Mouse (Mus musculus): ENCODE results near the gene Anks1b.

Anks1b gene

DNA sequence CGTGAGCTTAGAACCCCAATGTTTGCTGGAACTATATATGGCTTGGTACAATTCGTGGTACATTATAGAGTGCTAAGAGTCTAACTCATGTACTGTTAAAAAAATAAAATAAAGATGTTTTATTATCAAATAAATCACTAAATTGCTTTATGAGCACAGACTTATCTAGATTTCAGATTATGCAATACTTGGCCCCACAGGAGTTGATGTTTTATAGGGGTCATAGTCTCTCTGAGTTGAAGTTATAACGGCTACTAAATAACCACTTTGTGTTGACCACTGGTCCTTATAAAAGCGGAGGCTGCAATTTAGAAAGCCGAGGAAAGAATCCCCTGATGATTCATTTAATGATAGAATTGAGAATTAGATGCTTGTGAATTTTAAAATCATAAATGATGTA lies 323.6 kb downstream of the Anks1b start:
- no peak for DNase-seq

- DNase-seq = no peak
Measured at GRCm38 (mm10) chr10:90210044-90210443, 336.7 kb downstream of the Anks1b start.

- no peak for DNase-seq
Measured at GRCm38 (mm10) chr10:90220470-90220869, 347.2 kb downstream of the Anks1b start.

DNA sequence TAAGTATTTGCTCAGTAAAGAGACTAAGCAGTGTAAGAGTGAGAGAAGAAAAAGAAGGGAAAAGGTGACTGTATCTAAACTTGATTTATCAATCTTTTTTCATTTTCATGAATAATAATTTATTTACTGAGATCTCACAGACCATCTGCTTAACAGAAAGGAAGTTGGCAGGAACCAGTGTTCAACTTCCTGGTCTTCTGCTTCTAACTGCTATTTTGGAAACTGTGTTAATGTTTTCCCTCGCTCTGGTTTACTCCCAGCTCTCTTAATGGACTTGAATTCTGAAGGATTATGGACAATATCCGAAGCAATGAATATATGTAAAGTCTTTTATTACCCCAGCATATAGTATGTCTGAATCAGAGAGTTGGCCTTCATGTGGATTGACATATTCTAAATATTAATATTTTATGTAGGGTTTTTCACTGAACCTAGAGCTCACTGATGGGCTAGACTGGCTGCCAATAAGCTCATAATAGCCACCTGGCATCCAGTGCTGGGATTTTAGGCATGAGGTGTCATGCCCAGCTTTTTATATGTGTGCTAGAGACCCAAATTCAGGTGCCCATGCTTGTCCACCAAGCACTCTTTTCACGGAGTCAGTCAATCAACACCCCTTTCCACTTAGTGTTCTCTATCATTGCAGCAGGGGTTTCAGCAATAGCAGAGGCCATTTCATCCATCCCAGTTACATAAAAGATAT lies 349.6 kb downstream of the Anks1b start:
- peak; percentile 74 for DNase-seq

DNA sequence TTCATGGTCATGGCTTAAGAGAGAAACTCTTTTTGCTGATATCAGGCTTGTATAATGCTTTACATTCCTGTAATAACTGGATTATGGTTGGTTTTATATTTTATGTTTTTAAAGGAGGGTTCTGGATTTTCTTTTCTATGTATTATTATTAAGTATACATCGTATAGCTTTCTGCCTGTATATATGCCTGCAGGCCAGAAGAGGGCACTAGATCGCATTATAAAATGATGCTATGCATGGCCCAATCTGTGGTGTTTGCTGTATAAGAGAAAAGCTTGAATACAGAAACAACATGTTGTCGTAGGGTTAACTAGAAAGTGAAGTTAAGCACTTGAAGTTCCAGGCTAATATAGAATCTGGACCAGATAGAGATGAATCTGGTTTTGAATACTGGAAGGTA lies 362.0 kb downstream of the Anks1b start:
- DNase-seq = no peak

DNA sequence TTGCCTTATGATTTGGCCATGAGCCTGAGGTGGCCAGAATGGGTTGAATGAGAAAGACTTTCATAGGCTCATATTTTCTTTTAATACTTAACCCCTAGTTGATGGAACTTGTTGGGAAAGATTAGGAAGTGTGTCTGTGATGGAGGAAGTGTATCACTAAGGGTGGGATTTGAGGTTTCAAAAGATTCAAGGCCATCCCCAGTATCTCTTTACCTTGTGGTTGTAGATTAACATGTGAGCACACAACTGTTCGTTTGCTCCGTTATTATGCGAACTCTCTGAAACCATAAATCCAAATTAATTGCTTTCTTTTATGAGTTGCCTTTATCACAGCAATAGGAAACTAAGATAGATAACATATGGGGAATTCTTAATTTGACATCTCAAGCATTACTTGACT lies 364.0 kb downstream of the Anks1b start:
- no peak for DNase-seq

DNA sequence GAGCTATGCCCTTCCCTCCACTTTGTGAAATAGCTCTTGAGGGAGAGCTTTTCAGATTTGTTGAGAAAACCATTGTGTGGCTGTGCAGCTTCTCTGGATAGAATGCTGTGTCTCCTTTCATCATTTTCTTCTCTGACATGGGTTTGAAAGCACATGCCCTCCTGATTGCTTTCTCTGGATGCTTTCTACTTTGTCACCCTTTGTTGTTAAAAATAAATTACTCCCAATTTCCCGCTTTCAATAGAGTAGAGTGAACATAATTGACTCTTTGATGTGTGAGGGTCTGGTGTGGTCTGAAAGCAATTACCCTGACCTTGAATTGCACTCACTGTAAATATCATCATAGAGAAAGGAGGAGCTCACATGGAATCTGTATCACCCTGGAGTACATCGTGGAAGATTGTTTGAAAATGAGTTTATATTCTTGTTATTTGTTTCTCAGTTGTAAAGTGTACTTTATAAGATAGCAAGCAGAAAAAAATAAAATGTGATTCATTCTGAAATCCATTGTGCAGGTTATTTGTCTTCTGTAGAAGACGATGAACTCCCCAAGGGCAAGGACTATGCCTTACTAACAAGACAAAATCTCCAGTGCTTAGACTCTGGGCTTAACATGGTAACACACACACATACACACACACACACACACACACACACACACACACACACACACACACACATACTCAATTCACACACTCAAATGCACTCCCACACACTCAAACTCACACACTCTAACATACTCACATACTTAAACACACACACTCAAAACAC lies 385.8 kb downstream of the Anks1b start:
- no peak for DNase-seq

DNA sequence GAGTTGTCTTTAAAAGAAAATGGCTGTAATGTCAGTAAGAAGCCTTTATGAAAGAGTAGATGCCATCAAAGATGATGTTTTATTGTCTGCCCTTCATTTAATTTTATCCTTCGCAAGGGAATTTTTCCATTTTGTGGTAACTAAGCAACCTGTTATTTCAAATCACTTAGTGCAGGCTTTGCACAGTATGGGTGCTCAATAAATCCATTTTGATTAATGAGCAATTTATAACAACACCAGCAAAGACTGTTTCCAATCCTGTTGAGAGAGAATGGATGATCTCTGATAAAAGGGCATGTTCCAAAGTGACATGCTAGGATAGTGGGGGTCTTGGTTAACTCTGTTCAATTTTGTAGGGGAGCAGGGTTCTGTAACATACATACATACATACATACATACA lies 398.0 kb downstream of the Anks1b start:
- no peak for DNase-seq

DNA sequence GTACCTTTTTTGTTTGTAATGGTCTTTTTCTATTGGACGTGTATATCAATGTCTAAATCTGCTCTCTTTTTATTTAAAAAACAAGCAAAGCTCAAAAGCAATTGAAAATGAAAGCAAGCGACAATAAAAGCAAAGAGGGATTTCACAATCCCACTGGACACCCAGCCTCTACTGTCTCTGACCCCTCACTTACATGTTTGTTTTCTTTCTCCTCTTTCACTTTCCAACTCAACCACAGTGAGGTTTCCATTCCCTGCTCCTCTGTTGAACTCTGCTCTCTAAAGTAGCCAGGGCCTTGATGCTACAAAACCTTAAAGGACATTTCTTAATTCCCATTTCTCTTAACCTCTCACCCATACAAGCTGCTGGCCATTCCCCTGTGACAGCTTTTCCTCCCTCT lies 400.0 kb downstream of the Anks1b start:
- no peak for DNase-seq

- no peak for DNase-seq
Measured at GRCm38 (mm10) chr10:90286589-90286988, 413.3 kb downstream of the Anks1b start.

DNA sequence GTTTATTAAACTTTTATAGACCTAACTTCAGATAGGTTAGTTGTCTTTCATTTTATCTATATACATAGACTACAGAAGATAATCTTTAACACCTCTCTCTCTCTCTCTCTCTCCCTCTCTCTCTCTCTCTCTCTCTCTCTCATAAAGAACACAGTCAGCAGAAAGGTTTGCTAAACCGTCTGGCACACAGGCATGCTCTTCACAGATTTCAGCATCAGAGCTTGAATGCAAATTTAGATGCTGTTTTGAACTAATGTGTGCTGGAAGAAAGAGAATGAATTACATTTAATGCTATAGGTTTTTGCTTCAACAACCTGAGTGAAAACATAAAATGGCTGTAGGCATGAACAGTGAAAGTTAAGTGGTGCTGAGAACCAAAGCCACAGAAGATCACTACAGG lies 429.9 kb downstream of the Anks1b start:
- DNase-seq = no peak

DNA sequence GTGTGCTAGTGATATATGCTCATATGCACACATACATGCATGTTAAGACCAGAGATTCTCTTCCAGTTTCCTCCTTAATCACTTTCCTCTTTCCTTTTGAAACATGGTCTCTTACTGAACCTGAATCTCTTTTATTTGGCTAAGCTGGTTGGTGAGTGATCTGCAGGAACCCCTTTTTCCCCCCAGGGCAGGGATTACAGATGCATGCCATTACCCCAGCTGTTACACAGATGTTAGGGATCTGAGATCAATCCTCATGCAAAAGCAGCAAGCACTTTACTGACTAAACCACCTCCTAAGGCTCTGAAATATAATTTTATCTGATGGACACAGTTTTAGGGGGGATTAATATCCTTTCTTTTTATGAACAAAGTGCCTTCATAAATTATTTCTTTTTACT lies 432.8 kb downstream of the Anks1b start:
- DNase-seq = no peak

GRCm38 (mm10) chr10:90307931-90308555 lies 434.7 kb downstream of the Anks1b start:
- no peak for DNase-seq

DNA sequence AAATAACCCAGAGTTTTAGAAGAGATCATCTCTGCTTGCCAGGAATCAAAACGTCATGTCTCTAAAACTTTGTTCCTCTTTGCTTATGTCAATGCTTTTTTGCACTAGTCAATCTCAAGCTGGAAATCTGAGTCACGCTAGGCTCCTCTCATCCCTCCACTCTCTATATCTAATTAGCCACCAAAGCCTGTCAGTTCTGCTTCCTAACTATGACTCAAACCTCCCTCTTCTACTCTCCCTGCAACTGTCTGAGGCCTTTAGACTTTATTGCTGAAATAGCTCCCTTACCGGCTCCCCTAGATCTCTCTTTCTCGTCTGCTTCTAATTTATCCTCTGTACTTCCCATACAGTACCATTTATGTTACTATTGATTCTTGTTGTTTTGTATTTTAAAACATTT lies 456.5 kb downstream of the Anks1b start:
- DNase-seq = no peak

DNA sequence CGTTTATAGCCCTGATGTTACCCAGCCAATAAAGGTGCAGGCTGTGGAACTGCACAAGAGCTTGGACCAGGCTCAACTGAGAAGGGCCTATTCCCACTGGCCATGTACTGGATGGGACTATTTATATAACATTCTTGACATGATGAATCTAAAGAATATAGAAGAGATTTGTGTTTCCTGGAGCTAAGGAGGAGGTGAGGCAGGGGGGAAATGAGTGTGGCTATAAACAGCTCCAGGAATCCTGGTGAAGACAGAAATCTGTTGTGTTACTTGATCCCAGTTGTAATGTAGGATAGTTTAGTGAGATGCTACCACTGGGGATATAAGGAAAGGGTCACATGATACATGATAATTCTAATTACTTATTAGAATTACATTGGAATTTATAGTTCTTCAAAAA lies 472.1 kb downstream of the Anks1b start:
- DNase-seq = no peak

DNA sequence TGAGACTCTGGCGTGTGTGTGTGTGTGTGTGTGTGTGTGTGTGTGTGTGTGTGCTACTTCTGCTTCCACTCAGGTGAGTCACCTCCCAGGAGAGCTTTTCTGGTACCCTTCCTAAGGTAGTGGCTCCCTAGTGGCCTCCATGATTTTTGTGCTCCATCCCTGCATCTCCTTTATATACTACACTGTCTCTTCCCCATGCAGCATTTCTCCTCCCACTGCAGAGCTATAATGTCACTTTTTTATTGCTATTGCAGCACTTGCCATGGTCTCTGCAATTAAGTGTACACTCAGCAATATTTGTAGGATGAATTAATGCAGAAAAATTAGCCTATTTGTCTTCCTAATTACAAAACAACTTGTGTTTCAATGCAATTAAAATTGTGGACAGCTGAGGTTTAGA lies 482.9 kb downstream of the Anks1b start:
- no peak for DNase-seq

DNA sequence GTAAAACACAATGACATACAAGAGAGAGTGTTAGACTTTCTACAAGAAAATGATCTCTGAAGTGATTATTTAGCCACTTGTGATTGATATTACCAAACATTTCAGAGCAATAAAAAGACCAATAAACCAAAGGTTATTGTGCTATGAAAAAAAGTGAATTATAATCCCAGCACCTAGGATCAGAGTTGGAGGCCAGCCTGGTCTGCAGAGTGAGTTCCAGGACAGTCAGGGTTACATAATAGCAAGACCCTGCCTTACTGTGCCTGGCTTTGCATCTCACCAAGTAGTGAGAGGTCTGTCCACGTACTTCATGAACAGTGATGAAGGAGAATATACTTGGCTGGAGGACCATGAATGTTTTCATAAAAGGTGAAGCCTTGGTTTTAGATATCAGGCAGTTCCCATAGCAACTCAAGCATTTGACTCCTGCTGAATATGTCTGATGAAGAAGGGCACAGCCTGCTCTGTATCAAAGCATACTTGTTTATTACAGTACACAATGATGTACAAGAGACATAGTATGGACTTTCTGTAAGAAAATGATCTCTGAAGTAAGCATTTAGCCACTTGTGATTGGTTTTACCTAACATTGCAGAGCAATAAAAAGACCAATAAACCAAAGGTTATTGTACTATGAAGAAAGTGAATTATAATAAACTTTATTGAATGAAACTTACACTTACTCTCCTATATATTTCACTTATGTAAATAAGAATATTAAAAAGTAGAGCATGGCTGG lies 484.0 kb downstream of the Anks1b start:
- no peak for DNase-seq

GRCm38 (mm10) chr10:90369015-90369414 lies 495.7 kb downstream of the Anks1b start:
- DNase-seq = no peak

DNA sequence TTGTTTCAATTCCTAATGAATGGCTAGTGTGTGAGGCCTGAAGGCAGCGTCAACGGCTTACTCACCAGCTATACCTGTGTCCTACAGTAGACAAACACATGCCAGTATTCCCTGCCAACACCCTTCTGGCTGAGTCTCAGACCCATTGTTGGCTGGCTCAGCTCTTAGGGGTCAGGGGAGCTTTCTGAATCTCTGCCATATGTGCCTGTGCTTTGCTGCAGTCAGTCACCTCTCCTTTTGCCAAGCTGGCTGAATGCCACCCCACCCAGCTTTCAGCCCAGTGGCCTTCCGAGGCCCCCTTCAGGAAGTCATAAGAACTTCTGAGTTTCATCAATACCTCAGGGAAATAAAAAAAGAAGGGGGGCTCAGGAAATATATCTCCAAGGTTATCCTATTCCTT lies 497.4 kb downstream of the Anks1b start:
- peak; percentile 92 for DNase-seq

- peak; percentile 45 for DNase-seq
Measured at GRCm38 (mm10) chr10:90373469-90373868, 500.2 kb downstream of the Anks1b start.

DNA sequence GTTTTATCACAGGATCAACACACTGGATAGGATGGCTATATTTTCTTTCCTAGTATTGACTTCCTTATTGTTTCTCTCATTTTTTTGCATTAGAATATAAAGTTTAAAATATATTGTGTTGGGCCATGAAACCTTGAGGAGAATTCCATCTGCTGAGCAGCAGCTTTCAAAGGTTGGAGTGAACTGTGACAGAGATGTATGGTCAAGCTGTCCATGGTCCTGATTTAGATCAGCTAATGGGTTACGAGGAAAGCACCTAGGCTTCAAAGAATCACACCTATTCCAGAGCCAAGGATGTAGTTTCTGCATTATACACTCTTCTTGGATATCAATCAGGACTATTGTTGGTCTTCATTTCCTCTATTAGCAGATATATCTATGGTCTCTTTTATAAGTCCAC lies 503.3 kb downstream of the Anks1b start:
- no peak for DNase-seq

DNA sequence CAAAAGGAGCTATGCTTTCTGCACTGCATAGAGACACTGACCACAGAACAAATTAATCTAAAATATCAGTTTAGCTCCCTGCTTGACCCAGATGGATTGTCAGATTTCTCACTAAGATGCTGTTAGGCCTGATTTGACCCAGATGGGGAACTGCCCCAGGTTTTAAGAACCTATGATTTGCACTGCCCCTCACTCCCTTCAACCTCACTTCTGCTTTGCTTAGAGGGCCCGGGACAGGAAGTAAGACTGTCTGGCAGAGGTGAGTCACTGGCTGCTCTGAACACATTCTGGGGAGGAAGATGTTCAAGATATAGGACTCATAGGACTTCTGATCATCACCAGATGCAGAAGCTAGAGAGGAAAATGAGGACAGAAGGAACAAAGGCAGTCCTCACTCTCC lies 506.8 kb downstream of the Anks1b start:
- DNase-seq = no peak

GRCm38 (mm10) chr10:90380704-90381339 lies 507.5 kb downstream of the Anks1b start:
- no peak for DNase-seq
